Mouse (Mus musculus): ENCODE measurements around the gene Fkbp5. TPM values are rescaled to one million over a fixed set of nuclear protein-coding genes. Genes with fewer than 3 reads are reported as not detected.

The Fkbp5 gene
- polyA plus RNA-seq, 2 experiments from 2014 or later, result 17.4 to 17.8 TPM

GRCm38 (mm10) chr17:28523355-28524008 lies 6.2 kb upstream of the Fkbp5 start:
- ATAC-seq, result no peak

GRCm38 (mm10) chr17:28522623-28523354 lies 5.5 kb upstream of the Fkbp5 start:
- ATAC-seq, result peak; percentile 73

- no peak for ATAC-seq
These were observed 4.6 kb upstream of the Fkbp5 start for GRCm38 (mm10) chr17:28521920-28522319.

- ATAC-seq, result no peak
These were observed 3.9 kb upstream of the Fkbp5 start for GRCm38 (mm10) chr17:28521071-28521726.

GRCm38 (mm10) chr17:28520561-28520960 lies 3.2 kb upstream of the Fkbp5 start:
- ATAC-seq, result no peak

DNA sequence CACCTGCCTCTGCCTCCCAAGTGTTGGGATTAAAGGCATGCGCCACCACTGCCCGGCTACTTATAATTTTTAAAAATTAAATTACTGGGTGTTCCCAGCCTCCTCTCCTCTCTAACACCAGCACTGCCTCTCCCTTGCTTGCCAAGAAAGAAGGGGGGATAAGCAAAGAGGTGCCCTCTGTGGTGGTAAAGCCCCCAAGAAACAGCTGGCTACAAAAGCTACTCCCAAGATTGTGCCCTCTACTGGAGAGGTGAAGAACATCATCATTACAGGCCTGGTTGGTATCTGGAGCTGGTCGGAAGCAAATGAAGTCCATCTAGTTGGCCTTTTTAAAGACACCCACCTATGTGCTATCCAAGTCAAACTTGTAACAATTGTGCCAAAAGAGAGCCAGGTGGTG lies 2.5 kb upstream of the Fkbp5 start:
- ATAC-seq, result no peak

- ATAC-seq, result peak; percentile 3
These were observed 1.3 kb upstream of the Fkbp5 start for GRCm38 (mm10) chr17:28518615-28519071.

- ATAC-seq, result peak; percentile 13
These were observed 758 bp upstream of the Fkbp5 start for GRCm38 (mm10) chr17:28517956-28518614.

DNA sequence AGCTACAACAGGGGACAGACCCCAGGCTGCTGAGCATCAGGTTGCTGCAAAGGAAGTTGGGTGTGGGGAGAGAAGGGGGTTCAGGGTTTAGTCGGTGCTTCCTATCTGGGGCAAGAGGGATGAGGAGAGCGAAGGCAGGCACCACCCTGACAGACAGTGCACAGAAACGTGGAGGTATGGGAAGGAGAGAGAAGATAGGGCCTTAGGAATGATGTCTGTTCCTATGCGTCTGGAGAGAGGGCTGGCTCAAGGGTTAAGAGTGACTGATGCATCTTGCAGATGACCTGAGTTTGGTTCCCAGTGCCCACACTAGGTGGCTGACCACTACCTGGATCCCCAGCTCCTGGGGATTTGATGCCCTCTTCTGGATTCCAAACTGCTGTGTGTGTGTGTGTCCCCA lies 446 bp downstream of the Fkbp5 start:
- no peak for ATAC-seq

DNA sequence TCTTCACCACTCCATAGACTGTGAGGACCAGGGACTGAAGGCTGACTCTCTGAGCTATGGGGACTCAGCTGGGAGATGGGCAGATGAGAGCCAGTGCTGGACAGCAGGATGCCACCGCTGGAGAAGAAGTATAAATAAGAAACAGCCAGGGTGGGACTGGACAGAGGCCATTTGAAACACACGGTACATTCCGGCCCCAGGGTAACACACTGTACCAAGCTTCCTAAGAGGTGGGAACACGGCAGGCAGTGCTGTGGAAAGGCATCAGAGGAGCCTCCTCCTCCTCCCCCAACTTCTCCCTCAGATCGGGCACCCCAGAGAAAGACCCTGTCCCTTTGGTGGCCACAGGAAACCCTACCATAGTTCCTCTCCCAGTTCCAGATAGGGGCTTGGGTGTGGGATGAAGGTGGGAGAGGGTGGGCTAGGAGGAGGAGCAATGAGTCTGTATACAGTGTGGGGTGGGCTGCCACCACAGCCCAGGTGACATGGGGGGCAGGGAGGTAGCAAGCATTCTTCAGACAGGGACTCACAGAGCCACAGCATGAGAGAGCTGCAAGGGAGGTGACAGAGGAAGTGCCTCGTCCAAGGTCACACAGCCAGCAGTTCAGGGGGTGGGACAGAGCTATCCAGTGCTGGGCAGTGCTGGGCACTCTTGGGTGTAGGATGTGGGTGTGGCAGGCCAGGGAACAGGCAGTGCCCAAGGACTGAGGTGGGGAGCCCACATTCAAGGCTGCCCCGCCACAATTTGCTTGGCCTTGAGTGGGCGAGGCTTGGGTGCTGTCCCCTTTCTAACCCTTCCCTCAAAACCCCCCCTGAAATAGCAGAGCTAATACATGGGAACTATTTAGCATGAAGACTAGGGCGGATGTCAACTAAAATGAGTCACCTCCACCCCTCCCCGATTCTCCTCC lies 1.6 kb downstream of the Fkbp5 start:
- peak; percentile 60 for ATAC-seq

GRCm38 (mm10) chr17:28514555-28514954 lies 2.8 kb downstream of the Fkbp5 start:
- no peak for ATAC-seq

DNA sequence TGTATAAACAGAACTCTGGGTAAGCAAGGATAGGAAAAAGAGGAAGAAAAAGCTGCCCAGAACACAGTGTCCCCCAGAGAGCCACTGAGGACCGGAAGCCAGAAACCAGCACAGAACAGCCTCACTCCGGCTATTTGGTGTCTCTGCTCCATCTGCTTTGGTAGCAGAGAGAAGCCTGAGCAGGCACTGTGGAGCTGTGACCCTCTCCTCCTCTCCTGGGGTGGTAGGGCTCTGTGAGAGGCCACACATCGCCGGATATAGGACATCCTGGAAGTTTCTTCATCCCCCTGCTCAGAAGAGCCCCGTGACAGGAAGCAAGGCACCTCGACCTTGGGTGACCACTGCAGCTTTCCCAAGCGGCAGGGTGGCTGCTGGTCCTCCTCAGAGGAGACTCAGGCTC lies 3.5 kb downstream of the Fkbp5 start:
- ATAC-seq, result no peak

DNA sequence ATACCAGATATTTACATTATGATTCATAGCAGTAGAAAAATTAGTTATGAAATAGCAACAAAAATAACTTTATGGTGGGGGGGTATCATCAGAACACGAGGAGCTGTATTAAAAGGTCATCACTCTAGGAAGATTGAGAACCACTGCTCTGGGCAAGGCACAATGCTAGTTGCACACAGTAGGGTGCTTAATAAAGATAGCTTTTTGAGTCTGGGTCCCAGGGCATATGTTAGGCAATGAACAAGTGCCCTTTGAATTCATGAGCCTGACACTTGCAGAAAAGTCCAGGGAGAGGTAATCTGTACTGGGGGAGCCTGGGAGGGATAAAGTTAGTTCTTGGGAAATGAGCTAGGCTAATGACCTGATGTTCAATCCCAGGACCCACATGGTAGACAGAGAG lies 4.0 kb downstream of the Fkbp5 start:
- ATAC-seq, result no peak

GRCm38 (mm10) chr17:28512696-28513095 lies 4.6 kb downstream of the Fkbp5 start:
- ATAC-seq, result no peak

GRCm38 (mm10) chr17:28511616-28512541 lies 5.4 kb downstream of the Fkbp5 start:
- peak; percentile 28 for ATAC-seq

DNA sequence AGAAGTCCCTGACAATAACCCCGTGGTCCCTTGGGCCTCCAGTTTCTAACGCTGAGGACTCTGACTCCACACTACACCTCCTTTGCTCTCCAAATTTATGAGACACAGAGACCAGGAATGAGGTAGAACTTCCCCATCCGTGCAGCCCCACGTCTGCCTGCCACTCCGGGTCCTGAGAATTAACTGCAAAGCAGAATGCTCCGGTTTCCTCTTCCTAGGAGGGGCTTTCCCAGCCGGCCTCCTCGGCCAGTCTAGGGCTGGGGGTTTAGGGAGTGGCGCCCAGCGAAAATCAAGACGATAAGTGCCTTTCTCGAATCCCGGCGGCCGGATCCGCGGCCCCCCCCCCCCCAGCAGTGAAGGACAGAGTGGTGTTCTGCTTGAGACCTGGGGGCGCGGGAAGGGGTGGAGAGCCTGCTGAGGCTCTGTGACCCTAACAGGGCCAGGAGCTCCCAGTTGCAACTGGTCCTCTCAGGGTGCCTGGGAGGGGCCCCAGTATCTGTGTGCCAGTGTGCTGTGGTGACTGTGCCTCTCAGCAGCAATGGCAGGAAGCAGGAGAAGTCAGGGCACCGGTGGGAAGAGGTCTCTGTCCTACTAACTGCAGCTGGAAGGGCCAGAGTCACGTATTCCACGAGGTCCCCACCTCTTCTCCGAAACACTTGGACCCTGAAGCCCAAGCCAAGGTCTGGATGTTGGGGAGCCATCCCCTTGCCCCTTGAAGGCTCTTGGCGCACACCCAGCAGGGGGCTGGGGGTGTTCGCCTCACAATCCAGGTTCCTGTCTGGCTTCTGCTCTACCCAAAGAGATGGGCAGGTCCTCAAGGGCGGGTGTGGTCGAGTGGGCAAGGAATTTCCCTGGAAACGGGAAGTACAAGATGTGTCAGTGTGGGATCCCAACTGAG lies 6.6 kb downstream of the Fkbp5 start:
- ATAC-seq, result peak; percentile 36

GRCm38 (mm10) chr17:28507496-28507895 lies 9.8 kb downstream of the Fkbp5 start:
- ATAC-seq, result no peak

- no peak for ATAC-seq
These were observed 10.4 kb downstream of the Fkbp5 start for GRCm38 (mm10) chr17:28506895-28507294.

GRCm38 (mm10) chr17:28505591-28505990 lies 11.7 kb downstream of the Fkbp5 start:
- no peak for ATAC-seq

GRCm38 (mm10) chr17:28504182-28504581 lies 13.1 kb downstream of the Fkbp5 start:
- no peak for ATAC-seq

All from CD4-positive, CD25-positive, alpha-beta regulatory T cell, adult 4 months (primary cell).